Mouse (Mus musculus) megakaryocyte-erythroid progenitor cell, adult 5-6 weeks (primary cell): Measurements from ENCODE around the gene Ylpm1. TPM values are rescaled to one million over a fixed set of nuclear protein-coding genes. Genes with fewer than 3 reads are reported as not detected.
A peak's percentile ranks its signal among the peaks of the same experiment; 100 is the strongest.

Experiments used
- ATAC-seq: replicated peaks from 2 replicates; pipeline ENCODE4 v1.8.0; 2016; ENCODE audit warnings: mild to moderate bottlenecking, inconsistent platforms; ENCODE audit not compliant: severe bottlenecking, poor library complexity, low FRiP score, low TSS enrichment
- total RNA-seq, 2 experiments: library from RNA; stranded (forward) in 1 of 2; stranded (reverse) in 1 of 2; fragments of 200-1000, 215-1000 nt in 1 of 2; fragments of >200 nt in 1 of 2; fragmentation: Nextera tagmentation in 1 of 2; gene quantifications; 2 replicates each; pipeline ENCODE4 v1.2.3; 2014 to 2017

Gene Ylpm1
- total RNA-seq (2014; fragmentation: Nextera tagmentation), result 97.2 and 106 TPM in 2 replicates
- total RNA-seq (2017), result 35.0 and 77.3 TPM in 2 replicates

DNA sequence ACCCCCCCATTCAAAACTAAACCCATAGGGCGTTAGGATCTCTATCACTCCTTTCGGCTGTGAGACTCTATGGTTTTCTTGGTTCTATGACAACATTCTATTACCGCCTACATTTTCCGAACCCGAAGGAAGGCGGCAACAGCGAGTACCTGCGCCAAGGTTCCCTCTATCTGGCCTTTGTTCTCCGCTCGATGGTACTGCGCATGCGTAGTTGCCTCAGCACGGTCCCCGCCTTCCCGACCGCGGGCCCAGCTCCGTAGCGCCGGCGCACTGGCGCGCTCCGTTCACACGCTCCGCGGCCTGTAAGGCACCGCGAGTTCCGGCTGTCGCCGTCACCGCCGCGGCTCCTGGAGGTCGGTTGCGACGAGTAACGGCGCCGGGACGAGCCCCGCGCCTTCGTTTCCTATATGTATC lies at the start of gene Ylpm1:
TSS of gene Ylpm1 (plus strand) at position 239 of the 414 bp plus-strand sequence.
- ATAC-seq, result peak; percentile 95

DNA sequence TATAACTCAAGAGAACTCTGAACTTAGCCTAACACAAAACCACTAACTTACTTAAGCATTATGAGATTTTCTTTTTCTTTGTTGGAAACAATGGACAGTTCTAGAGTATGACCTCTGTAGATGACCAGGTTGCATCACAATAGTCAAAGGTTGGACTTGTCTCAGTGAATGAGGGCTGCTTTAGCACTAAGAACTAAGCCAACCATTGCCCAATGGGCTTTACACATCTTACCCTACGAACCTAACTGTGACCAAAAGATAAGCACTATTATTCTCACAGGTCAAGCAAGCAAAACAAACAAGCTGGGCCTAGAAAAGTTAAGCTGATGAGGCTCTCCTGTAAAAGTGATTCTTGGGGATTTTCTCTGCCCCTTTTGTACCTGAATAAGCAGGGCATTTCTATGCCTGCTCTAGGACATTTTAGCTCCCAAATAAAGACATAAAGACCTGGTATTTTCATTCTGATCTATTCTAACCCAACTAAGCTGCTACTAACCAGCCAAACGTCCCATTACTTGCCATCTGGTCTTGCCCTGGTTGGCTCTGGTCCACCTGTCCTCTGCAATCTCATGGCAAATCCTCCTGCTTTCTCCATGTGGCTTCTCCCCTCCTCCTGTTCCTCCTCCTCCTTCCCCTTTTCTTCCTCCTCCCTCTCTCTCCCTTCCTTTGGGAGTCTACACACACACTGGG lies 48.1 kb upstream of the Ylpm1 start:
- ATAC-seq, result no peak

DNA sequence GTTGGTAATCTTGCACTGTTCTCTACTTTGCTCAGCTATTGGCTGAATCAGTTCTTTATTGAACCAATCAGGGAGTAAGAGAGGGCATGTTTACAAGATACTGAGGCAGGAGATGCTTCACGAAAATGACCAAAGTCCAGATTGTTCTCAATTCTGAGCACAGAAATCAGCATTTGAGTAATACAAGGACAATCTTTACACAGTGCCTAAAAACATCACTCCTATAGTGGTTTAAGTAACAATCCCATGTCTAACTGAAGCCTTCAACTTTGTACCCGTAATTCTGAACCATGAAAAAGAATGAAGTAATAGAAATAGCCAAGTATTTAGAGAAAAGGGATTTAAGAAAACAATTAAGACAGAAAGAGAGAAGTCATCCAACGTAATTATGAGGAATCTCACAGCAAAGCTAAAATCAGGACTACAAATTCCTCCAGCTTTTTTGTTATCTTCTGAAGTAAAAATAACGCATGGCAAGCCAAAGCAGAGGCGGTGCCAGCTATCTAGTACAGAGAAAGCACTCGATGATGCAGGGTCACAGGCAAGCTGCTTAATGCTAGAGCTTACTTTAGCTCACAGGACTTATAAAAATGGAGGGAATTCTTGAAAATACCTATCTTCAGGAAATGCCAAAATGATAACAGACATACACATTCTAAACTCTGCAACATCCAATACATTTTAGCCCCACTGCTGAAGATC lies 47.4 kb upstream of the Ylpm1 start:
- no peak for ATAC-seq

DNA sequence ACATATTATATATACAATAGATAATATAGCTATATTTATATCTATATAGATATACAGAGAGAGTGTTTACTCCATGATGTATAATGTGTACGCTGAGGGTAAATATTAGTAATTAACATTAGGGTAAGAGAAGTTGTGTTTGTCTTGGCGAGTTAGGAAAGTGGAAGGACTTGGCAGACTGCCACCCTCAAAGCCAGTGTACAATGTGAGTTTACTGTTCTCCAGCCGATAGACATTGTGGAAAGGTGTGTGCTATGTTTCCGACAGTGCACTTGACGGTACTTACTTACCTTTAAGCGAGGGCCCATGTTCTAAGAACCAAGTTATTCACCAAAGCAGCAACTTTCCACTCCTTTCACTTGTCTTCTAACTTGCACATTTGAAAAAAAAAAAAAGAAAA lies 45.4 kb upstream of the Ylpm1 start:
- no peak for ATAC-seq

DNA sequence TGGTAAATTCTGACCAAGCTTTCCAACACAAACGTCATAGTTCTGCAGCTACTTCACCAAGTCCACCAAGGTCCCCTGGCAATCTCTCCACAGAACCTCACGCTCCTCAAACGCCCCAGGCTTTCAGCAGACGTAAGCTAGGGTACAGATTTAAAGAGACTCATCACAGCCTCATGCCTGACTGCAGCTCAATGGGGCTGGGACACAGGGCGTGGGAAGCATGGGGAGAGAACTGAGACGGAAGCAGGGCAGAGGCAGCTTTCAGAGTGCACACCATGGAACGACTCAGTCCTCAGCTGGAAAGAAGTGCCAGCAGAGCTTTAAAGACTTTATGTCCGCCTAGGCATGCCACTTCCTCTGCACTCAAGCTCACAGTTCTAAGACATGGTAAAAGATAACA lies 44.6 kb upstream of the Ylpm1 start:
- ATAC-seq, result no peak

DNA sequence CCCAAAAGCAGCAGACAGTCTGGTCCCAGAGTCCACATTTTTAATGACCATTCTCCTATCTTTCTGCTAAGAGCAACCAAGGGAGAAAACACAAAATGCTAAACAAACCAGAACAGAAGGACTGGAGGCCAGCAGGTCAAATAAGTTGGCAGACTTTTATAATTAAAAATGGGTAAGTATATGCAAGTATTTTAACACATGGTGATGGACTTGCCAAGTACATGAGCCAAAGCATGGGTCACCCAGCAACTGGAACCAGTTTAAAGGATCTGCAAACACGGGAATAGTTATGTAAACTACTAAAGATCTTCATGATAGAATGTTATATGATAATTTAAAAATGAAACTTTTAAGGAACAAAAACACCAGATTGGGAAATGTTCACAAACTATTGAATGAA lies 43.8 kb upstream of the Ylpm1 start:
- ATAC-seq, result no peak

DNA sequence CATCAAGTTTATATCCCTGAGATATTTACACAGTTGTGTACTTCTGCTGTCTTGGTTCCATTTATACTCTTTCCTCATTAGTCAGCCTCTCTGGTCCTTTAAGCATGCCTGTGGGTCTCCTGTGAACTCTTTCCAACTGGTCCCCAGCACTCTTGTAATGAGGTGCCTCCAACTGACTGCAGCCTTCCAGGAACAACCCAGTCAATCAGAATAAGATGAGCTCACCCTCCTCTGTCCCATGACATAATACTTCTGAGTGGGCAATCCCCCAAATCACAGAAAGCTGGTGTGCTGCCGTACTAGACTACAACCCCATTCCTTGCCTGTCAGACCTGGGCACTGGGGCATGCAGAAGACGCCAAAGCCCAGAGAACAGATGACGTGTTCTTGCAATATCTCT lies 39.8 kb upstream of the Ylpm1 start:
- ATAC-seq, result no peak

DNA sequence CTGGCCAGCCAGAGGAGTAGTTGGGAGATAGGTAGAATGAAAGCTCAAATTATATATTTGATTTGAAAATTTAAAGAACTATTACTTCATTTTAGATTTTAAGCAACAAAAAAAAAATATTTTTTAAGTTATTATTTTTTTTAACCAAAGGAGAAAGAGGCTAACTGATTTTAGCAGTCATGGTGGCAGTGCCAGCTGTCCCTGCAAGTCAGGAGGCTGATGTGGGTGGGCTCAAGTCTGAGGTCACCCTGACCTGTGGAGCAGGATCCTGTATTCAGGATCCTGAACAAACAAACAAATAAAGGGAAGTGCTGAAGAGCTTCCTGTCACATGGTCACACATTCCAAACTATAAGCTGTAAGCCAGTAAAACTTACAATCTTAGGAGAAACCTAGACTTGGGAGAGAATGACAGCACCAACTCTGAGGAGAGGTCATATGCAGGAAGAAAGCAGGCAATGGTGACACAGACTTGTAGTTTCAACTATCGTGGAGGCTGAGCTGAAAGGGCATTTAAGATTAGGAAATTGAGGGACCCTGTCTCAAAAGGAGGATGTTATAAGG lies 37.2 kb upstream of the Ylpm1 start:
- no peak for ATAC-seq

DNA sequence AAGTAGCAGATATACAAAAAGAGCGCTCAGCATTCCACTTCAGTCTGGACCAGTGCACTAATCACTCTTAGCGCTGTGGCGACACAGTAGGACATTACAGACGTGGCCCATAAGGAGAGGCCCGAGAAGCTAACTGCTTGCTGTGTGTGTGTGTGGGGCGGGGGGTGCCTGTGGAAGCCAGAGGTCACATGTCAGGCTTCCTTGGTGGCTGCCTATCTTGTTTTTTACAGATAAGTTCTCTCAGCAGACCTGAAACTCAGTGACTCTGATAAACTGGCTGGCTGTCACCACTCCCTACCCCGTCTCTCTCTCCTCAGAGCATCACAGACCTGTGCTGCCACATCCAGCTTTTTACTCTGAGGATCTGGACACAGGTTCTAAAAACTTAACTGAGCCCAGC lies 33.5 kb upstream of the Ylpm1 start:
- ATAC-seq, result peak; percentile 98

DNA sequence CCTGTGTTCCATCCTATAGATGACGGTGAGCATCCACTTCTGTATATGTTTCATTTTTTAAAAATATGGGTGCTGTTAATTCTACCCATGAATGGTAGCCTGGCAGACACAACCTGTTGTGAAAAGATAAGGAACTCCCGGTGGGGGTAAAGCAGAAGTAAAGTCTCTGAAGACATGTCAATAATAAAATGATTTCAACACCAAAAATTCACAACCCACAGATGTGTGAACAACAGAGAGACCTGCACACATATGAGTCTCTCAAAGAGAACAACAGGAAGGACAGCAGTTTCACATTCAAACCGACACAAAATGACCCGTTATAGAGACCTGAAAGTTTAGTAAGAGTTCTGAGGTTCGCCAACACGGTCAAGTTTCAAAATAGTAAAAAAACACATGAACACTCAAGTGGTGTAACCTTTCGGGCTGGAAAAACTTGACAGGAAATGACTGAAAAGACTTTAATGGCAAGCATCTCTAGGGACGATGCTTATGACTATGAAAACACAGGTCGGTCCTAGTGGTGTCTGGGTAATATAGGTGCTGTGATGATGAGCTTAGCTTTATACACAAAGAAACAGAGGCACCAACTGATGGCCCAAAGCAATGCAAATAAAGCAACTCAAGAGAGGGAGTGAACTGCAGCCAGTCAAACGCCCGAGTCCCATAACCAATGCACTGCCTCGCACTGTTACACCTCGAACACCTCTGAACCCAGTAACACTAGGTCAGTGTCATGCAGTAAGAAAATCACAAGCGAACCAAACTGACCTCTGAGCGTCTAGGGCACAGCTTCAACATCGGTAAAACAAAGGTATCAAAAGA lies 27.1 kb upstream of the Ylpm1 start:
- peak; percentile 49; the same call in 1 of the 2 replicates for ATAC-seq

DNA sequence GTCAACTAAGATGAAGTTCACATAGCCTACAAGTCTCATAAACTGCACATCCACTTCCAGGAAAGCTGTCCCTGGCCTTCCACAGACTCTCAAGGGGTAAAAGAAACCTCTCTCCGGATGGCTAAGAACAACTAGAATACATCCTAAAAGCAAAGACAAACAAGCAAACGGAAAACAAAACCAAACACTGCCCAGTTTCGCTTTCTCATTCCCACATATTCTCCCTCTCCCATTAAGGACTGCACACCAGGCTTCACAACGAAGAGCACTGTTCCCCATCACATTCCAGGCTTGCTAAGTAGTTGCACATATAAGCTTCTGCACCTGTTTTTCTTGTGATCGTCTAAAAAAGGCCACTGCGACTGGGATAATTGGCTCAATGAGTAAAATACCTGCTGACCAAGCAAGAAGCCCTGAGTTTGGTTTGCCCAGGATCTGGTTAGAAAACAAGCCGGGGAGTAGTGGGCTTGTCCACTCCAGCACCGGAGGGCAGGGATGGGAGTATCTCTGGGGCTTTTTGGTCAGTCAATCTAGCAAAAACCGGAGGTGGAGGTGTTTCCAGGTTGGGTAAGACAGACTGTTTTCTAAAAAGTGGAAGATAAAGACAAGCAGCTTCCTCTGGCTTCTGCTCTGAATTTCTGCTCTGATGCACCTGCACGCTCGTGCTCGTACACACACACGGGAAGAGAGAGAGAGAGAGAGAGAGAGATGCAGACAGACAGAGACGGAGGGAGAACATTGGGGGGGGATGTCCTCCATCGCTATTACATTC lies 26.3 kb upstream of the Ylpm1 start:
- peak; percentile 39; the same call in 1 of the 2 replicates for ATAC-seq

DNA sequence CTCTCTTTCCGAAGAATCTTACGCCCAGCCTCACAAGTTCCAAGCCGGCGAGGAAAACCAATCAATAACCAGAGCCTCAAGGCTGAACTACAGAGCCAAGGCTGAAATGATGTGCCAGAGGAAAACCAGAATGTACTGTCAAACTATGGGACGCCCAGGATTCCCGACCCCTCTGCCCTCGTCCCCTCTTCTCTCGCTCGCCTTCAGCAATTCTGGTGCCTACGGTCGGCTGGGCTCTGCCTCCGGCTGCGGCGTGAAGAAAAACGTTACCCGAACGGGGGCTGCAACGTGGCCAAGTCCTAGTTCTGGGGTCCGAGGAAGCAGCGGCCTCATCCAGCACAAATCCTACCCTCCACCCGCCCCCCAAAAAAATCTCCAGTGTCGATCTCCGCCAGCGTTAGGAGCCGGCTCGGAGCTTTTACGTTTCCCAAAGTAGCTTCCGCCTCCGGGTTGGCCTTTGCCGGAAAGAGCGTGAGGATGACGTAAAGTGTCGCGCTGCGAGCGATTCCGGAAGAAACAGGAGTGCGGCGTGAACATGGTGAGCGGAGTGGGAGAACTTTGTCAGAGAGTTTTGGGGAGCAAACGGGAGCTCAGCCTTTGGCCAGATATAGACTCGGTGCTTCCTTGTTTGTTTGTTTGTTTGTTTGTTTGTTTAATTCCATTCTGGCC lies 25.6 kb upstream of the Ylpm1 start, which contains the start of the genes Fcf1 and Arel1:
TSS of gene Fcf1 (plus strand) at position 470 of the 669 bp plus-strand sequence.
TSS of gene Arel1 (minus strand) at position 473 of the 669 bp plus-strand sequence.
- ATAC-seq, result peak; percentile 89

DNA sequence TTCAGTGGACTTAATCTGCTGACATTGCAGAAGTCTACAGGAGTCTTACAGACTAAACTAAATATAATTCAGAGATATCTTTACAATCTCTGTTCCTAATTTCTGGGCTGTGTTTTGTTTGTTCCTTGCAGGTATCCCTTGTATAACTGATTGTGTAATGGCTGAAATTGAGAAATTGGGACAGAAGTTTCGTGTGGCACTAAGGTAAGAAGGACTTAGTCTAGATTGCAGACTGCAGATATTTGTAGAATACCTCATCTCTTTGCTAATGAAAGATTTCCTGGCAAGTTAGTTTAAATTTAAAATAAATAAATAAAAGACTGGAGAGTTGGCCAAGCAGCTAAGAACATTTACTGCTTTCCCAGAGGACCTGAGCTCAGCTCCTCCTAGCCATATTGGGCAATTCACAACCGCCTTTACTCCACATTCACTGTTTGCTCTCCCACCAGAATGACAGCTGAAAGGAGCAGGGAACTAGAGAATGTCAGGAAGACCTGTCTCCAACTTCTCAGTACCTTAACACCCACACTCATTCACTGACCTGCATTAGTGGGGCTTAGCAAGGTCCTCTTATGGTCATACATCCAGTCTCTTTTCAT lies 16.8 kb upstream of the Ylpm1 start:
- ATAC-seq, result no peak

DNA sequence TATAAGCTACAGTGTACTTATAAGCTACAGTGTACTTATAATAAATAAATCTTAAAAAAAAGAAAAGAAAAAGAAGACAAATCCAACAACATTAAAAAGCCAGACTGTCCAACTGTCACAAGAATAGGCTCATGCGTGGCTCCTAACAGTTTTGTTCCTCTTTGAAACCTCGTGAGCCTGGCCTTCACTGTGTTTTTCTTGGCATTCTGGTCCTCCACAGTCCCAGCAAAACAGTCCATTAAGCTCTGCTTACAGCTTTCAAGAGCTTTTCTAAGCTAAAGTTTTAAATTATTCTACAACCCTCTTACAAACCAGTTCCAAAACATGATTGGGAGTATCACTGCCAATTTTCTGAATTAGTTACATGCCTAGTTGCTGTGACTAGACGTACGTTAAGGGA lies 6.7 kb upstream of the Ylpm1 start:
- no peak for ATAC-seq

DNA sequence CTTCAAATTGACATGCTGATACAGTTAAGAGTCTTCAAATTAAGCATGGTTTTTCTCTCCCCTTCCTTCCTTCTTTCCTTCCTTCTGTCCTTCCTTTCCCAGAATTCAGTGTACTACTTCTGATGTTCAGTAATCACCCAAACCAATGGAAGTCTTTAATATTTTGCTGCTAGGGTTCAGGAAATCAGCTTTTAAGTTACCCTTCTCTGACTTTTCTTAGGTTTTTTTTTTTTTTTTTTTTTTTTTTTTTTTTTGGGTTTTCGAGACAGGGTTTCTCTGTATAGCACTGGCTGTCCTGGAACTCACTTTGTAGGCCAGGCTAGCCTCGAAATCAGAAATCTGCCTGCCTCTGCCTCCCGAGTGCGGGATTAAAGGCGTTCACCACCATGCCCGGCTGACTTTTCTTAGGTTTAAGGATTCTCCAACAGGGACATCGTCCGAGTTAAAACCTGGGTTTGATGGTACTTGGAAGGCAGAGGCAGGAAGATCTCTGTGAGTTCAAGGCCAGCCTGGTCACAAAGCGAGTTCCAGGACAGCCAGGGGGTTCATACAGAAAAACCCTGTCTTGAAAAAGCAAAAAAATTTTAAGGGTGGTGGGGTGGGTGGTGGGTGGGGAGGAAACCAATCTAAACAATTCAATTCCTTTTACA lies 884 bp upstream of the Ylpm1 start:
- ATAC-seq, result no peak

DNA sequence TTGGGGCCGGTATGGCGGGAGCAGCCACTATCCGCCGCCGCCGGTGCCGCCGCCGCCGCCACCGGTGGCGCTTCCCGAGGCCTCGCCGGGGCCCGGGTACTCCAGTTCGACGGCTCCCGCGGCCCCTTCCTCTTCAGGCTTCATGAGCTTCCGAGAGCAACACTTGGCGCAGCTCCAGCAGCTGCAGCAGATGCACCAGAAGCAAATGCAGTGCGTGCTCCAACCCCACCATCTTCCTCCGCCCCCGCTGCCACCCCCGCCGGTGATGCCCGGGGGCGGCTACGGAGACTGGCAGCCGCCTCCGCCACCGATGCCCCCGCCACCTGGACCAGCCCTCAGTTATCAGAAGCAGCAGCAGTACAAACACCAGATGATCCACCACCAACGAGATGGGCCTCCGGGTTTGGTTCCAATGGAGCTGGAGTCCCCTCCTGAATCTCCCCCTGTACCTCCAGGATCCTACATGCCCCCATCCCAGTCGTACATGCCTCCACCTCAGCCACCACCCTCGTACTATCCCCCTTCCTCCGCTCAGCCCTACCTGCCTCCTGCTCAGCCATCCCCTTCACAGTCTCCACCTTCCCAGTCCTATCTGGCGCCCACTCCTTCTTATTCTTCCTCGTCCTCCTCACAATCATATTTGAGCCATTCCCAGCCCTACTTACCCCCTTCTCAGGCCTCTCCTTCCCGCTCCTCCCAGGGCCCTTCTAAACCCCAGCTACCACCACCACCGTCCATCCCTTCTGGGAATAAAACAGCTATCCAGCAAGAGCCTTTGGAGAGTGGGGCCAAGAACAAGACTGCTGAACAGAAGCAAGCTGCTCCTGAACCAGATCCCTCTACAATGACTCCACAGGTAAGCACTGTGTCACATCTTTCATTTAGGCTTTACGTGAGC lies 629 bp downstream of the Ylpm1 start:
- ATAC-seq, result peak; percentile 82

DNA sequence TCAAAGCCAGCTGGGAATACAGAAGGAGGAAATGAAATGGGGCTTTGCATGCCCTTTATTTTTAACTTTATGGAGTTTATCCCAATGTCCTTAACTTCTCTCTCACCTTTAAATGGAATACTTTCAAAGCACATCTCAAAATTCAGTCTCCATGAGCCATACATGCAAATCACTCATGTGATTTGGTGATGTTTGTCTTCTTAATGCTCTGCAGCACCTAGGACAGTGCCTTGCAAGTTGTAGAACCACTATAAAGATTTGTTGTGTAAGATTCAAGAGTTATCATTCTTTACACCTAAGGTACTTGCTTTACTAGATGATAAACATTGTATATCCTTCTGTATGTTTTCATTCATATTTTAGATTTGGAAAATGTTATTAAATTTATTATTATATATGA lies 2.9 kb downstream of the Ylpm1 start:
- ATAC-seq, result no peak
